Mouse (Mus musculus) MEL (cell line): ENCODE measurements around the gene Ctsc. TPM values are rescaled to one million over a fixed set of nuclear protein-coding genes. Genes with fewer than 3 reads are reported as not detected.
A peak's percentile ranks its signal among the peaks of the same experiment; 100 is the strongest.

Experiments
- DNase-seq: peaks from one replicate; pipeline ENCODE4 v3.0.0; 2011; ENCODE audit warnings: low read depth, low spot score
- H3K27ac ChIP-seq: 2 replicates; pipeline ENCODE4 v1.5.1; 2012; ENCODE audit warnings: low read depth, mild to moderate bottlenecking, control low read depth, low read length, moderate library complexity; ENCODE audit not compliant: control insufficient read depth
- H3K27me3 ChIP-seq, 2 experiments: fragments of 150-350 bp in 1 of 2; sonication (generic) in 1 of 2; 2 replicates each; pipeline ENCODE4 v1.6.1; 2012; ENCODE audit warnings: low read length in 2 of 2, mild to moderate bottlenecking in 2 of 2, improper control_type of control experiment in 1 of 2, moderate library complexity in 1 of 2; ENCODE audit not compliant: insufficient read depth in 2 of 2, control insufficient read depth in 1 of 2
- H3K36me3 ChIP-seq, 2 experiments: 2 replicates each; pipeline ENCODE4 v1.6.1; 2012 to 2014; ENCODE audit warnings: low read length in 2 of 2, improper control_type of control experiment in 1 of 2, inconsistent platforms in 1 of 2, mild to moderate bottlenecking in 1 of 2; ENCODE audit not compliant: insufficient read depth in 2 of 2, control insufficient read depth in 1 of 2
- H3K4me1 ChIP-seq, 2 experiments: fragments of 150-350 bp in 1 of 2; sonication (generic) in 1 of 2; 2 replicates each; pipeline ENCODE4 v1.6.1; 2012; ENCODE audit warnings: low read length in 2 of 2, improper control_type of control experiment in 1 of 2, mild to moderate bottlenecking in 1 of 2; ENCODE audit not compliant: insufficient read depth in 2 of 2, control insufficient read depth in 1 of 2
- H3K4me3 ChIP-seq, 2 experiments: fragments of 150-350 bp in 1 of 2; sonication (generic) in 1 of 2; 2 replicates each; pipeline ENCODE4 v1.5.1; 2012; ENCODE audit warnings: low read depth in 2 of 2, low read length in 2 of 2, mild to moderate bottlenecking in 2 of 2, moderate library complexity in 2 of 2, control low read depth in 1 of 2, improper control_type of control experiment in 1 of 2; ENCODE audit not compliant: control insufficient read depth in 1 of 2, insufficient read depth in 1 of 2
- H3K79me2 ChIP-seq: 2 replicates; pipeline ENCODE4 v1.6.1; 2012; ENCODE audit warnings: mild to moderate bottlenecking, low read length, moderate library complexity; ENCODE audit not compliant: control insufficient read depth, poor library complexity, insufficient read depth
- H3K9ac ChIP-seq: 2 replicates; pipeline ENCODE4 v1.6.1; 2012; ENCODE audit warnings: low read depth, mild to moderate bottlenecking, control low read depth, low read length, moderate library complexity; ENCODE audit not compliant: control insufficient read depth, poor library complexity, severe bottlenecking
- H3K9me3 ChIP-seq: fragments of 150-350 bp; sonication (generic); replicated peaks from 2 replicates; pipeline ENCODE4 v1.6.1; 2012; ENCODE audit warnings: mild to moderate bottlenecking, low read length, improper control_type of control experiment, moderate library complexity; ENCODE audit not compliant: insufficient read depth
- BHLHE40 ChIP-seq: IDR thresholded peaks from 2 replicates; pipeline ENCODE4 v1.6.1; 2012; ENCODE audit warnings: low read depth, mild to moderate bottlenecking, inconsistent platforms, low read length, improper control_type of control experiment, borderline replicate concordance
- CHD2 ChIP-seq: IDR thresholded peaks from 2 replicates; pipeline ENCODE4 v1.6.1; 2011; ENCODE audit warnings: low read length, improper control_type of control experiment
- CTCF ChIP-seq, 3 experiments: IDR thresholded peaks in 2 of 3; conservative IDR thresholded peaks in 1 of 3; 2 replicates each; pipeline ENCODE4 v1.5.1; 2011 to 2012; ENCODE audit warnings: low read length in 3 of 3, low read depth in 2 of 3, mild to moderate bottlenecking in 2 of 3, improper control_type of control experiment in 1 of 3, inconsistent platforms in 1 of 3, mixed read lengths in 1 of 3, moderate library complexity in 1 of 3; ENCODE audit not compliant: control insufficient read depth in 1 of 3, insufficient read depth in 1 of 3, poor library complexity in 1 of 3, severe bottlenecking in 1 of 3
- ETS1 ChIP-seq: IDR thresholded peaks from 2 replicates; pipeline ENCODE4 v1.6.1; 2012; ENCODE audit warnings: low read depth, mild to moderate bottlenecking, inconsistent platforms, low read length, improper control_type of control experiment, moderate library complexity
- GABPA ChIP-seq: IDR thresholded peaks from 2 replicates; pipeline ENCODE4 v1.6.1; 2012; ENCODE audit warnings: low read depth, mild to moderate bottlenecking, inconsistent platforms, low read length, improper control_type of control experiment, moderate library complexity
- GATA1 ChIP-seq: IDR thresholded peaks from 2 replicates; pipeline ENCODE4 v1.6.1; 2011; ENCODE audit warnings: low read depth, low read length, improper control_type of control experiment
- HCFC1 ChIP-seq: IDR thresholded peaks from 2 replicates; pipeline ENCODE4 v1.6.1; 2012; ENCODE audit warnings: low read depth, mild to moderate bottlenecking, inconsistent platforms, low read length, improper control_type of control experiment, moderate library complexity
- JUND ChIP-seq: IDR thresholded peaks from 2 replicates; pipeline ENCODE4 v1.6.1; 2011; ENCODE audit warnings: low read depth, mild to moderate bottlenecking, improper control_type of control experiment, low read length
- MAX ChIP-seq: IDR thresholded peaks from 2 replicates; pipeline ENCODE4 v1.6.1; 2011; ENCODE audit warnings: low read length, improper control_type of control experiment
- MXI1 ChIP-seq: IDR thresholded peaks from 2 replicates; pipeline ENCODE4 v1.6.1; 2011; ENCODE audit warnings: mild to moderate bottlenecking, low read depth, low read length, improper control_type of control experiment
- MYB ChIP-seq: IDR thresholded peaks from 2 replicates; pipeline ENCODE4 v1.6.1; 2011; ENCODE audit warnings: mild to moderate bottlenecking, low read depth, low read length, improper control_type of control experiment
- MYC ChIP-seq: IDR thresholded peaks from 2 replicates; pipeline ENCODE4 v1.6.1; 2011; ENCODE audit warnings: low read depth, mild to moderate bottlenecking, low read length, improper control_type of control experiment, moderate library complexity
- NELFE ChIP-seq: IDR thresholded peaks from 2 replicates; pipeline ENCODE4 v1.6.1; 2011; ENCODE audit warnings: low read depth, low read length, improper control_type of control experiment
- POLR2AphosphoS2 ChIP-seq: IDR thresholded peaks from 2 replicates; pipeline ENCODE4 v1.6.1; 2011; ENCODE audit warnings: low read length, improper control_type of control experiment
- RAD21 ChIP-seq: IDR thresholded peaks from 2 replicates; pipeline ENCODE4 v1.6.1; 2011; ENCODE audit warnings: mild to moderate bottlenecking, low read depth, low read length, improper control_type of control experiment
- SIN3A ChIP-seq: IDR thresholded peaks from 2 replicates; pipeline ENCODE4 v1.6.1; 2012; ENCODE audit warnings: low read length, improper control_type of control experiment, inconsistent platforms
- TAL1 ChIP-seq: IDR thresholded peaks from 2 replicates; pipeline ENCODE4 v1.6.1; 2012; ENCODE audit warnings: mild to moderate bottlenecking, inconsistent platforms, low read length, moderate library complexity, mixed read lengths
- UBTF ChIP-seq: IDR thresholded peaks from 2 replicates; pipeline ENCODE4 v1.6.1; 2012; ENCODE audit warnings: low read depth, mild to moderate bottlenecking, inconsistent platforms, low read length, improper control_type of control experiment, moderate library complexity, borderline replicate concordance; ENCODE audit not compliant: insufficient read depth
- USF2 ChIP-seq, 2 experiments: IDR thresholded peaks; 2 replicates each; pipeline ENCODE4 v1.6.1; 2011 to 2012; ENCODE audit warnings: improper control_type of control experiment in 2 of 2, low read length in 2 of 2, borderline replicate concordance in 1 of 2, inconsistent platforms in 1 of 2, low read depth in 1 of 2, mild to moderate bottlenecking in 1 of 2; ENCODE audit not compliant: insufficient read depth in 1 of 2
- ZNF384 ChIP-seq: IDR thresholded peaks from 2 replicates; pipeline ENCODE4 v1.6.1; 2012; ENCODE audit warnings: low read depth, mild to moderate bottlenecking, inconsistent platforms, low read length, improper control_type of control experiment
- polyA plus RNA-seq, 2 experiments: library from polyadenylated mRNA; stranded (reverse) in 1 of 2; unstranded in 1 of 2; fragments of >175 nt in 1 of 2; fragments of >200 nt in 1 of 2; gene quantifications; 2 replicates each; pipeline versions ENCODE4 v1.2.1 to v1.2.4; 2012; ENCODE audit warnings: low replicate concordance in 2 of 2, low read depth in 1 of 2; ENCODE audit not compliant: insufficient read length in 2 of 2, insufficient read depth in 1 of 2, missing spikeins in 1 of 2
- total RNA-seq: library from RNA; depleted of rRNA; stranded (reverse); fragments of 300-350 nt; gene quantifications from 2 replicates; pipeline ENCODE4 v1.2.3, GENCODE M21; 2012

Gene Ctsc
- total and polyA plus RNA-seq, 3 experiments: 50.7 to 51.4 TPM; not detected in 1

- peak overlapping the region; percentile 10; the same call in 1 of the 2 replicates for H3K9ac ChIP-seq
- H3K27me3 ChIP-seq: no peaks in the 10 kb centered on the region
- H3K79me2 ChIP-seq: no peaks in the 10 kb centered on the region
- peaks cover 13 to 21% of the 10 kb centered on the region in 2 experiments for H3K4me1 ChIP-seq
- peak overlapping the region; percentile 68 for H3K27ac ChIP-seq
- H3K4me3 ChIP-seq: peak overlapping the region; percentile 9 to 40; a peak in 3 of 4 replicates
- DNase-seq: peak; percentile 68
- peaks cover 0 to 26% of the 10 kb centered on the region in 2 experiments; a peak in 2 of 4 replicates for H3K36me3 ChIP-seq
- TF ChIP-seq MAX: peak; percentile 74
- TF ChIP-seq ETS1: peak; percentile 34; the same call in 1 of the 2 replicates
- TF ChIP-seq GATA1: peak; percentile 47; the same call in 1 of the 2 replicates
- 0 out of 2 replicates have a peak, but pooled peaks have one; percentile 9 for TF ChIP-seq JUND
- no peak for TF ChIP-seq TAL1
- TF ChIP-seq MXI1: peak; percentile 51; the same call in 1 of the 2 replicates
- TF ChIP-seq MYC: peak; percentile 82; the same call in 1 of the 2 replicates
- no peak for TF ChIP-seq SIN3A
- 0 out of 2 replicates have a peak, but pooled peaks have one; percentile 12 for TF ChIP-seq NELFE
- TF ChIP-seq, all 39 proteins: peak for 7
- H3K9me3 ChIP-seq: no peaks in the 10 kb centered on the region
These were observed 40.6 kb downstream of the Ctsc start for GRCm38 (mm10) chr7:88318474-88318873.

GRCm38 (mm10) chr7:88318904-88319303 lies 41.0 kb downstream of the Ctsc start:
- peak overlapping the region; percentile 9 to 40; a peak in 3 of 4 replicates for H3K4me3 ChIP-seq
- peak overlapping the region; percentile 68 for H3K27ac ChIP-seq
- H3K4me1 ChIP-seq: peaks cover 13 to 21% of the 10 kb centered on the region in 2 experiments
- peaks cover 0 to 26% of the 10 kb centered on the region in 2 experiments; a peak in 2 of 4 replicates for H3K36me3 ChIP-seq
- no peaks in the 10 kb centered on the region for H3K27me3 ChIP-seq
- H3K9me3 ChIP-seq: no peaks in the 10 kb centered on the region
- H3K9ac ChIP-seq: peak overlapping the region; percentile 10; the same call in 1 of the 2 replicates
- no peak for DNase-seq
- H3K79me2 ChIP-seq: no peaks in the 10 kb centered on the region
- TF ChIP-seq HCFC1 (0 out of 2 replicates have a peak, but pooled peaks have one; percentile 21), POLR2AphosphoS2 (no peak)

GRCm38 (mm10) chr7:88319414-88320140 lies 41.7 kb downstream of the Ctsc start:
- Histone ChIP-seq H3K79me2 (no peaks in the 10 kb centered on the region), H3K36me3 (peaks cover 0 to 26% of the 10 kb centered on the region in 2 experiments; a peak in 2 of 4 replicates), H3K4me1 (peaks cover 13 to 21% of the 10 kb centered on the region in 2 experiments), H3K9me3 (no peaks in the 10 kb centered on the region), H3K9ac (no peak overlapping the region), H3K27ac (peak overlapping the region; percentile 68; the same call in 1 of the 2 replicates), H3K27me3 (no peaks in the 10 kb centered on the region), H3K4me3 (no peak overlapping the region)
- no peak for TF ChIP-seq GABPA
- no peak for TF ChIP-seq CHD2
- TF ChIP-seq UBTF: no peak
- TF ChIP-seq HCFC1: no peak
- no peak for TF ChIP-seq MYB
- no peak for TF ChIP-seq USF2 (IDR thresholded peaks at IDR 0.05; ENCODE audit: borderline replicate concordance in 1 of 2, insufficient read depth in 1 of 2, low read depth in 1 of 2, low read length in 2 of 2)
- no peak for TF ChIP-seq CTCF (IDR thresholded peaks at IDR 0.05 in 2 of 3, conservative IDR thresholded peaks at IDR 0.05 in 1 of 3; ENCODE audit: control insufficient read depth in 1 of 3, insufficient read depth in 1 of 3, low read depth in 2 of 3, low read length in 3 of 3, poor library complexity in 1 of 3, severe bottlenecking in 1 of 3)
- no peak for TF ChIP-seq BHLHE40
- no peak for TF ChIP-seq ZNF384
- TF ChIP-seq RAD21: no peak
- TF ChIP-seq MAX: no peak
- DNase-seq: no peak
